Mouse (Mus musculus) kidney, adult 10 weeks (tissue): Measurements from ENCODE around the gene Ipo4. TPM values are rescaled to one million over a fixed set of nuclear protein-coding genes. Genes with fewer than 3 reads are reported as not detected.

Source experiments
- polyA plus RNA-seq: library from polyadenylated mRNA; stranded (reverse); fragments of 350-450 nt; fragmentation: Illumina TruSeq; extraction: RNeasy Lipid Tissue Mini Kit (QIAGEN cat#74804); gene quantifications from one replicate; pipeline ENCODE4 v1.2.3, GENCODE M21; 2014; ENCODE audit warnings: low read depth, low replicate concordance

Gene Ipo4
- polyA plus RNA-seq: 5.9 TPM

DNA sequence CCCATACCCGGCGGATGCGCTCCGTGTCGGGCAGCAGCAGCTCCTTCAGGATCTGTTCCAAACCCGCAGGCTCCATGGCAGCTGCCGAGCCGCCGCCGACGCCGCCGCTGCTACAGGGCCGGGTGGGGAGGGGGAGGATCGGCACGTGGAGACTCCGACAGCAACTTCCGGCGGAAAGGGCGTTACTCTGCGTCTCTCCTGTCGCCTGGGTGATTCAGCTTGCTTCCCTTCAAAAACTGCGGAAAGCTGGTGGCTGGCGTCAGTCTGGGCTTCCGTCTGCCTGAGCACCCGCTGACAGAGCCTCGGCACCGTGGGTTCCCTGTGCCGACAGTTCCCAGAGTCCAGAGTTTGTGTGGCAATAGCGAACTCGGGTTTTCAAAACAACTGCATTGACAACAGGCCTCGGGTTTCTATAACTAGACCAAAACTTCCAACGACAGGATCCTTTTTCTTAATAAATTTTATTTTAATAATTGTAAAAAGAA lies at the start of gene Ipo4:
Gene Ipo4 (minus strand): TSS at position 435 of the 485 bp plus-strand sequence.

DNA sequence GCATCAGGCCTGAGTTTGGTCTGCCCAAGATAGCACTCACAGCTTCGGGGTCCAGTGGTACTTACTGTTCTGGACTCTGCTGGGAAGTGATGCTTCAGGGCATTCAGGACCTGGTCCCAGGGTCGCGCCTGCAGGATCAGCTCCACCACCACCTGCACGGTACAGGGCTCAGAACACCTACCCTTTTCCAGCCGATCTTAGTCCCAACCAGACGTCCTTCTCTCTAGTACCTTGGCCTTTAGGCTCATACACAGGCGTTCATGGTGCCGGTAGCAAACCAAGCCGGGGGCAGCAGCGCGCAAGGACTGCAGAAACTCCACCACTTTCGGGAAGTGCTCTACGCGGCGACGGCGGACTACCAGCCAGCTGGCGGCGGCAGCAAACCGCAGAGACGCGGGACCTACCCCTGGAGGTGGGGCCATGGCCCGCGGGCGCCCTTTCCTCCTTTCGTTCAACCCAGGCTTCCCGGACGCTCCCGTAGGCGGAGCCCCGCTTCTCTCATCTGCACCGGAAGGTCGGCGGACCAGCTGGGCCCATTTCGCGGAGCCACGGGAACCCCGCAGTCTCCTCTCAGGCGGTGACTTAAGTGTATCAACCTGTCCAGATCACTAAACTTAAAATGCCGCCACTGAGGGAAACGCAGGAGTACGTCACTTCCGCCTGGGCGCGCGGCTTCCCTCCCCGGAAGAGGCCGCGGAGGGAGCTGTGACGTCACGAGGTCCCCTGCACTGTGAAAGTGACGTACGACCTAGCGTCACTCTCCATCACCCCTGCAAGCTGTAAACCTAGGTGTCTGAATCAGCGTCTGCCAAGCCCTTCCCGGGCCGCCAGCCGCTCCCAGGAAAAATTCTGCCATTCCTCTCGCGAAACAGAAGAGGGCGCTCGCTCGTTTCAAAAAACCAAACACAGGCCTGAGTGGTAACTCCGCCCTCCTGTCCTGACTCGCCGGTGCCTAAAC lies 45.7 kb upstream of the Ipo4 start, which contains the start of gene Tinf2:
Gene Tinf2 (minus strand): TSS at position 661 of the 958 bp plus-strand sequence.

DNA sequence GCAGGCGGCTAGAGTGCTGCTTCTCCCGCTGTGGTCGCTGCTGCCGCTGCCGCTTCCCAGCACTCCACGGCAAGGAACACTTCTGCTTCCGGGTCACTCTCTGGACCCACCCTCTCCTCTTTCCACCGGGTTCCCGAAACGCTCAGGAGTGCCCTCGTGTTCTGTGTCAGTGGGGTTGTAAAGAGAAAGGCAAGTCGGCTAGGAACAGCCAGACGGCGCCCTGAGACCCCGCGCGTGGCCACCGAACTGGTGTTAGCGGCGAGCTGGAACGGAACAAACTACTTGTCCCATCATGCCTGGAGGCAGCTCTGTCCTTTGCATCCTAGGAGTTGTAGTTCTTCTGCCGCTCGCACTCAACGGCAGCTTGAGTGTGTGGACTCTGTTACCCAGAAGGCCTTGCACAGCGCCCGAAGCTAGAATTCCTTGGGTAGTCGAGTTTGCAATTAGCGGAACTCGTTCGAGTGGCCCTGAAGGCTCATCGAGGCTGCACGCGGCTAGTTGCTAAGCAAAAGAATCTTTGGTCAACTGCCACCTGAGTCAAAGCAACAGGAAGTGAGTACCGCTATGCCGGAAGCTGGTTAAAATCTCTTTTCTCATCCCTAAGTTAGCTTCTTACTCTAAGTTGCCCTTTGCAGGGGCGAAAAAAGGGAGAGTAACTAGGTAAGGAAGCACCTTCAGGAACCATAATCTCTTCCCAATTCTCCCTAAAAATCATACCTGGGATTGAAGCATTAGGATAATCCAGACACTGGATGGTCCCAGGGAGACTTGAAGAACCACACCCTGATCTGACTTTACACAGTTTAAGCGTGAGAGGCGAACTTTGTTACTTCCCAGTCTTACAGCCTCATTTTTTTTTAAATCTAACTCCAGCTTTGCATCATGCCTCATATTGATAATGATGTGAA lies 36.3 kb upstream of the Ipo4 start, which contains the start of the genes Gmpr2 and Nedd8:
Gene Gmpr2 (plus strand): TSS at position 109 of the 908 bp plus-strand sequence.
Gene Nedd8 (minus strand): TSS at position 292 of the 908 bp plus-strand sequence.

DNA sequence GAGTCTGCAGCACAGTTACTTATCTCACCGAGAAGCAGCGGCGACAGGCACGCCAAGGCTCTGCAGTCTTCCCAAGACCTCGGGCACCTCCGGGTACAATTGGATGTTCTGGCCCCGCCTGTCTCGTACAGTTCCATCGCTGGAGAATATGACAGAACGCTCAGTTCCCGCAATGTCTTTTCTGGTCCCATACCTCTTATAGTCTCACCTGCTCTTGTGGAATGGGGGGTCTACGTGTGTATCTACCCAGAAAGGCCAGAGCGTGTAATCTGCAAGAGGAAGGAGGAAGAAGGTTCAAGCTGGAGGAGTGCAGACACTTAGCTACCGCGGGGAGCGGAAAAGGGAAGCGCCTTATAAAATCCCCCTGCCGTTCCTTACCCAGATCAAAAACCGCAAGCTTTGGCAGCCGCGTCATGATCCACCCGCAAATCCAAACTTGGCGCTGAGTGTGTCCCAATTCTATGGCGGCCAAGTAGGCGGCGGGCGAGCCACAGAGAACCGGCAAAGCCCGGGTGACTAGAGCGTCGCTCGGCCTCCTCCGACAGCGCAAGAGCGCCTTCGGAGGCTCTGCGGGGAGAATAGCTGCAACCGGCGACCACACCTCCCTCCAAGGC lies 24.3 kb upstream of the Ipo4 start, which contains the start of gene Mdp1:
Gene Mdp1 (minus strand): TSS at position 549 of the 614 bp plus-strand sequence.

DNA sequence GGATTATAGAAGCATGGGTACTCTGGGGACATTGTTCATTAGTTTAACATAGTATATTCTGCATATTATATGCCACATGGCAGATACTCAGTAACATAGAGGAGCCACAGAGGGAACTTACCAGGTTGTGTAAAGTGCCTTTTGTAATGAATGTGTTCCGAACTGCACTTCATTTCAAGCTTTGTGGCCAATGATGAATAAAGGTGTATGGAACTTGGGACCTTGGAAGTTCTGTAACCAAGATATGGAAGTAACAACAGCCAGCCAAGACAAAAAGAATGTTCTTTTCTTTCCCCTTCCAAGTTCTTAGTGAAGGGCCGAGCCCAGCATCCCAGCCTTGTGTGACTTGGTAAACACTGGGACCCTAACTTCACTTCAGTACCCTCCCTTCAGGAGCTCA lies 14.1 kb upstream of the Ipo4 start, which contains the start of gene Tssk4:
Gene Tssk4 (plus strand): TSS at position 301 of the 400 bp plus-strand sequence.

DNA sequence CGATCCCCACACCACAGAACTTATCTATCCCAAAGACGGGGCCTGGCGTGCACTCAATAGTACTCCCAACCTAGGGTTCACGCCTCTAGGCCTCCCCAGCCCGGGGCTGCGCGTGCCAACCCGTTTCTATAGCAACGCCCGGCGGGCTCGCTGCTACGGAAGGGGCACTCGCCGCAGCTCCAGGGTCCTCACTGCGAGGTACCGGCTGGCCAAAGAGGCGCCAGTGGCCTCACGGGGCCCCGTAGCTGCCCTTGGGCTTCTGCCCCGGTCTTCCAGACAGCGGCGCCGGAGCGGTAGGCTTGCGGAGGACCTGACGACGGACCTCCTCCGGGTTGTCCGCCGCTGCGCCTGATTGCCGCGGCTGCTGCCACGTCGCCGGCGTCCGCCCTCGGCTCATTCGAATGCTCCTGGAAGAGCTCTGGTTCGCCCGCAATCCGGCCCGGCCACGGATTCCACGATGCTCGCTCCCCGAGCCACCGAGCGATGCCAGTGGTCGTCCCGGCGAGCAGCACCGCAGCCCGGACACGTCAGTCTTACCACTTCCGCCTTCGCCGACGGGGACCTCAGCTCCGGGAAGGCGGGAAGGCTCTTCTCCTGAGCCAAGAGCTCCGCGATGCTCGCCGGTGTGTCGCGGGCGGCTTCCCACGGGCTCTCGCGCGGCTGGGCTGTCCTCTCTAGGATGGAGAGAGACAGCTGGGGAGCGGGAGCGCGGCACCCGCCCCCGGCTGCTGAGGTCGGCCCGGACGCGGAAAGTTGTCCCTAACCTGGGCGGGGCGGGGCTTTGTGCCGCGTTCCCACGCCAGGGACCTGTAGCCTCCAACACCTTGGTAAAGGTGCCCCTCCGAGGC lies 7.5 kb upstream of the Ipo4 start, which contains the start of gene Tm9sf1:
Gene Tm9sf1 (minus strand): TSS at position 747 of the 848 bp plus-strand sequence.

DNA sequence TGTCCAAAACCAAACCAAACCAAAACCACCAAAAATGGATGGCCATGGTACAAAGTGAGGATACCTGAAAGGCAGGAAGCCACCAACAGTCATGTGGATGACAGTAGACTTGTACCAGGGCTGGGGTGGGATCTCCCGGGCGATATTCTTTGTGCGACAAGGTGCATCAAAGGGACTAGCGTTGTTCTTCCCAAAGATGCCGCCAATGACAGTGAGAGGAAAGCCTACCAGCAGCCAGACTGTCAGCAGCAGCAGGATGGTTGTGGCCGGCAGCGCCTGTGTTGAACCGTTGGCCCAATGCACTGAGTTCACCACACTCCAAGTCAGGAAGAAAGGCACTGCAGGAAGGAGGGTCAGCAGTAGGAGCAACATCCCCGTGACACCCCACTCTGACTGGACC lies 2.0 kb upstream of the Ipo4 start, which contains the start of gene Gm49378:
Gene Gm49378 (minus strand): TSS at position 101 of the 400 bp plus-strand sequence.

DNA sequence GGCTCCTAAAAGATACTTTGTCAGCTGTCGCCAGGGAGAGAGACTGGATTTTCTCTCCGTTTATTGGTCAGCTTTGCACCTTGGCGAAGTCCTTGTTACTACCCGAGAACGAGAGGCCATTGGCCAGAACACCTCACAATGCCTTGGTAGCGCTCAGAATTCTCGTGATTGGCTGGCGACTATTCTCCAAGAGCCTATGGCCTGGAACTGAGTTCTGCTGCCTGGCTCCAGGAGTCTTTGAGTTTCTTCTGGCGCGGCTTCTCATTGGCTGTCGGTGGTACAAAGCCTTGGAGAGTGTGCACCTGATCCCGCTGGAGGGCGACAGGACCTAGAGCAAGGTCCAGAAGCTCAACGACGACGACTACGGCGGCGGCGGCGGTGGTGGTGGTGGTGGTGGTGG lies 17.9 kb downstream of the Ipo4 start, which contains the start of gene Rec8:
Gene Rec8 (plus strand): TSS at position 216 of the 400 bp plus-strand sequence.

DNA sequence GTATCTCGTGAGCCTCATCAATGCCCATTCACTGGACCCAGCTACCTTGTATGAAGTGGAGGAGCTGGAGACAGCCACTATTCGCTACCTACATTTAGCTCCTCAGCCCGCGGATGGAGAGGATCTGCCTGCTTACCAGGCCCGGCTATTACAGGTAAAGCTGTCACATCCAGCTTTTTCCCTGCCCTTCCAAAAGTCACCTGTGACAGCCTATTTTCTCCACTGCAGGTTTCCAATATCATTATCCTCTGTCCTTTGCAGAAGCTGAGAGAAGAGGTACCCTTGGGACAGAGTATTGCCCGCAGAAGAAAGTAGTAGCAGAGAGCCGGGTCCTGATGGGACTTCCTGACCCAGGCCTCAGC lies 32.5 kb downstream of the Ipo4 start, which contains the start of gene Irf9:
Gene Irf9 (plus strand): TSS at position 301 of the 362 bp plus-strand sequence.

DNA sequence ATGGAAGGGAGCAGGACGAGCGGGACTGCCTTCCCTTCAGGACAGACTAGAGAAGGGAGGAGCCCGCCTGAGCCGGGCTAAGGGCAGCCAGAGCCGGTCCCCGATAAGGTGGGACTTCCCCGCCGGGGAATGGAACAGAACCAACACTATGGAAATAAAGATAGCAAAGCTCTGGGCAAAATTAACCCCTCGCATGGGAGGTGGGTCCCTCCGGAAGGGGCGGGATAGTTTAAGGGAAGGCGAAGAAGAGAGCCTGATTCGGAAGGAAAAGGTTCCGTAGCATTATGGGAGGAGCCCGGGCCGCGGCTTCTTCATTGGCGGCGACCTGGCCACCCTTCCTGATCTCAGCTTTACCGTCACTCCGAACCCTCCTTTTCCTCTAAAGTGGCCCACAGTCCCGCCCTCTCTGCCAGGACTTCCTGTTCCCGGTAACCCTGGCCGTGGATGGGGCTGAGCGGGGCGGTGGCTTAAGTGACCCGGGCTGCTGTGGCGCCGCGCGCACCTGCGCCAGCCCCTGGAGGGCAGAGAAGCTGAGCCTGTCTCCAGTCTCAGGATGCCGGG lies 44.3 kb downstream of the Ipo4 start, which contains the start of gene Rnf31:
Gene Rnf31 (plus strand): TSS at position 378 of the 561 bp plus-strand sequence.

DNA sequence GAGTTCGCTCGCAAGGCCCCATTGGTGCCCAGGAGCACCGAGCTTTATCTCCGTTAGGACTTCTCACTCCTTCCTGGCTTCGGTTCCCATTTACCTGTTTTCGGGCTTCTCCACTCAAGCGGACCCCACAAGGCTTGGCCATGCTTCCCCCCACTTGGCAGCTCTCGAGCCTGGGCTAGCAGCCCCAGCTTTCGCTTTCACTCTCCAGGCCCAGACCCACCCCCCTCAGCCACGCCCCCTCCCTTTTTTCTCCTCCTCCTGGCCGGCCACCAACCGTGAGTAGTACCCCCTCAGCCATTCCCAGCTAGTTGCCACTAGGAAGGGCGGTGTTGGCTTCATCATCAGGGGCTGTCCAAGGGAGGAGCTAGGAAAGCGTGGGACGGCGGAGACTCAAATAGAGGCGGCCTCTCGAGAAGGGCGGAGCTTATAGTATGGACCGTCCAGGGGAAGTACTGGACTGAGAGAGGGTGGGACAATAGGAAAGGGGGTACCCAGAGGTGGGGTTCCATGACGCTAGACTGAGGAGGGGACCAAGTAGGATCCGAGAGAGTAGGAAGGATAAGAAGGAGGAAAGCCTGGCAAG lies 44.9 kb downstream of the Ipo4 start, which contains the start of gene Psme2:
Gene Psme2 (minus strand): TSS at position 366 of the 583 bp plus-strand sequence.

DNA sequence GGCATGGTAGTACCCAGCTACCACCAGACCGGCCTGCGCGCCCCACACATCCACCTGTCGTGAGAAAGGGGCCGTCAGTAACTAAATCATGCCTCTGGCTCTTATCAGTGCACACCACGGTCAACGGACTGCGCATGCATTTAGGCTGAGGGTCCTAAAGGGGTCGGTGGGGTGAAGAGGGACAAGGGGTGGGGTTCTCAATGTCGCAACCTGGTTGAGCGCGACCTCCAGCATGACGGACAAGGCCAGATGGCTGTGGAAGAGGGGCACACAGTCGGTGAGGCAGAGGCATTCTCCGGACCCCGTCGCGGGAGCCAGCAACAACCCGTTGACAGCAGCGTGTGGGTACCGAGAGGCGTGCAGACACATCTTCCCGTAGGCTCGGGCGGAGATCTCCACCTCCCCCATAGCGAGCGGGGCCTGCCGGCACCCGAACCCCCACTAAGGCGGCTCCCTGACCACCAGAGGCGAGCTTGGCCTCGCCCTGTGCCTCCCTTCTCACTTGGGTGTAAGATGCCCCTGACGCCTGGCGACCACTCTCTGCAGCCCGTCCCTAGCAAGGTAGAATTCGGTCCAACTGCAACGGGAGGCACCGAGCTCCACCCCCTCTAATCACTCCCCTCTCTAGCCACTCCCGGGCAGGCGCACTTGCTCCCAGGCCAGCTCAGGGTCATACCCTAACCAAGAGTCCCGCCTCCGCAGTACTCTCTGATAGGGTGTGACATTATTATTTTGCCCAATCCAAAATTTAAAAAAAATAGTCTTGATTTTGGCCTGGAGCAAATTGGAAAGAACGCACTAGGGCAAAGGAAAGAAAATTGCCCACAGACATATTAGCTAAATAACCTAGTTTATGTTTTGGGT lies 50.8 kb downstream of the Ipo4 start, which contains the start of gene Emc9:
Gene Emc9 (minus strand): TSS at position 601 of the 864 bp plus-strand sequence.

DNA sequence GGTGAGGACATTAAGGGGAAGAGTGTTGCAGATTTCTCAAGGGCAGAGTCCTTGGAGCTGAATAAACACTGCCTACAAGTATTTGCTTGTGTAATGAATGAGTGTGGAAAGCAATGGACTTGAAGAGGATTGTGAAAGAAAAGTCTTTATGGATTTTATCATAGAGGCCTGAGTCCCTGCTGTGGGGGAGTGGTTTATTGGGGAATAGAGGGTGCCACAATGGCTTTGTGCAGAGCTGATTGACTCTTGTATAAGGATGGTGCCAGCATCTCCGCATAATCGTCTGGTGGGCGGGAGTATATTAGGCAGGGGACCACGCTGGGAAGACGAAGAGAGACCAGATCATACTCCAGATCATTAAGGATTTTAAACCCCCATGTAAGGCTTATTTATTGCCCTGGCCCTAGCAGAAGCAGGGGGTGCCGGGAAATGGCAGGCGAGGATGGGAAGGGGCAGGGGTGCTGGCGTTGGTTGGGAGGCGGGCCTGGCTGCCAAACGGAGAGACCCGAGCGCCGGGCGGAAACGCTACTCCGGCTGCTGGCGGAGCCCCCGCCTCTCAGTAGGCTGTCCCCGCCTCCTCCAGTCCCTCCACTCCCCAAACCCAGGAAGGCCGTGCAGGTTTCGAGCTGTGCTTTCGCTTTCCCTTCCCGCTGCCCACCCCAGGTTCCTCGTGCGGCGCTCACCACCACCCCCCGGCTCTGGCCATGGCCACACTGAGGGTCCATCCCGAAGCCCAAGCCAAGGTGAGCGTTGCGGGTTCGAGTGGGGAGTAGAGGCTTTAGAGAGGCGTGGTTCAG lies 57.7 kb downstream of the Ipo4 start, which contains the start of gene Psme1:
Gene Psme1 (plus strand): TSS at position 253 of the 797 bp plus-strand sequence.

